Mouse (Mus musculus): ENCODE data around the gene Pin4.

DNA sequence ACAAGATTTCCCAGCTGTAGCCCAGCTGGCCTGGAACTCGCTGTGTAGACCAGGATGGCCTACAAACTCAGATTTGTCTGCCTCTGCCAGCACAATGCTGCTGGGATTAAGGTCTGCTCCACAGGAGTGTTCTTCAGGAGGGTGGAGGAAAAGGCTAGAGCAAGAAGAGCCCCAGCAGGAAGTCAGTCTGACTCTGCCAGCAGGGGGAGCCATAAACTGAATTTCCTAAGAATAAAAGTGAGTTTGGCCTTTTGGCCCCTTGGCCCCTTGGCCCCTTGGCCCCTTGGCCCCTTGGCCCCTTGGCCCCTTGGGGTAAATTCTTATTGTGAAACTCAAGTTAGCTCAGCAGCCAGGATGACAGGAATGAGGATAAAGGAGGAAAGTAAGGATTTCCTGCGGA is 40.5 kb downstream of the Pin4 start:
- no peak for TF ChIP-seq POLR2A (IDR thresholded peaks at IDR 0.05; ENCODE audit: borderline replicate concordance, control insufficient read depth, low read depth, low read length)
- peak; percentile 37; the same call in 1 of the 2 replicates for TF ChIP-seq CTCF (IDR thresholded peaks at IDR 0.05; ENCODE audit: control insufficient read depth, insufficient read depth, low read length)
